Mouse (Mus musculus) heart, postnatal 0 days (tissue): ENCODE measurements around the gene Ccnb1ip1. TPM values are rescaled to one million over a fixed set of nuclear protein-coding genes. Genes with fewer than 3 reads are reported as not detected.

Experiments
- ATAC-seq: fragments of 200-750 bp; cut with Nextera tagmentation; 2 replicates; pipeline ENCODE4 v1.8.0; 2017; ENCODE audit warnings: low read depth, moderate number of reproducible peaks, moderate library complexity; ENCODE audit not compliant: insufficient read depth
- DNase-seq: peaks from one replicate; pipeline ENCODE4 v3.0.0-alpha.2; 2016; ENCODE audit warnings: low spot score
- H3K27ac ChIP-seq: fragments of 300-500 bp; sonication (generic); 2 replicates; pipeline ENCODE4 v1.5.1; 2014; ENCODE audit warnings: low read depth, mild to moderate bottlenecking
- H3K27me3 ChIP-seq: fragments of 300-500 bp; sonication (generic); 2 replicates; pipeline ENCODE4 v1.6.1; 2014; ENCODE audit warnings: low read length, mixed read lengths; ENCODE audit not compliant: control insufficient read depth, insufficient read depth
- H3K36me3 ChIP-seq: fragments of 300-500 bp; sonication (generic); replicated peaks from 2 replicates; pipeline ENCODE4 v1.6.1; 2014; ENCODE audit warnings: low read length, mixed read lengths; ENCODE audit not compliant: control insufficient read depth, insufficient read depth
- H3K4me1 ChIP-seq: fragments of 300-500 bp; sonication (generic); 2 replicates; pipeline ENCODE4 v1.6.1; 2014; ENCODE audit warnings: antibody characterized with exemption; ENCODE audit not compliant: control insufficient read depth, insufficient read depth
- H3K4me2 ChIP-seq: fragments of 300-500 bp; sonication (generic); 2 replicates; pipeline ENCODE4 v1.6.1; 2014; ENCODE audit warnings: low read depth, mild to moderate bottlenecking, low read length, moderate library complexity
- H3K4me3 ChIP-seq: fragments of 300-500 bp; sonication (generic); 2 replicates; pipeline ENCODE4 v1.5.1; 2014; ENCODE audit warnings: low read depth, low read length
- H3K9ac ChIP-seq: fragments of 300-500 bp; sonication (generic); replicated peaks from 2 replicates; pipeline ENCODE4 v1.6.1; 2014; ENCODE audit warnings: low read depth, low read length, mixed read lengths
- H3K9me3 ChIP-seq: fragments of 300-500 bp; sonication (generic); replicated peaks from 2 replicates; pipeline ENCODE4 v1.6.1; 2016; ENCODE audit warnings: low read length; ENCODE audit not compliant: control insufficient read depth
- CTCF ChIP-seq: IDR thresholded peaks from 2 replicates; pipeline ENCODE4 v1.5.1; 2016; ENCODE audit warnings: antibody characterized with exemption, control low read depth, low read depth
- EP300 ChIP-seq: IDR thresholded peaks from 2 replicates; pipeline ENCODE4 v1.6.1; 2016; ENCODE audit warnings: antibody characterized with exemption, low read depth
- WGBS: fragments of 180-500 bp; shearing (Covaris S2); extraction: QIAGEN DNeasy Blood & Tissue Kit; methylation state at CpG from one replicate; pipeline ENCODE4 v1.1.7; 2014; 5-methylcytosine and 5-hydroxymethylcytosine counted together
- polyA plus RNA-seq: library from polyadenylated mRNA; unstranded; fragments of >200 nt; fragmentation: Nextera tagmentation; extraction: Ambion mirVana; gene quantifications from 2 replicates; pipeline ENCODE4 v1.2.1, GENCODE M21; 2015
- total RNA-seq: library from RNA; depleted of rRNA; stranded (reverse); fragments of >200 nt; gene quantifications from 2 replicates; pipeline ENCODE4 v1.2.3, GENCODE M21; 2014; ENCODE audit warnings: low replicate concordance

Gene Ccnb1ip1
- total and polyA plus RNA-seq, 2 experiments from 2014 or later: not detected

DNA sequence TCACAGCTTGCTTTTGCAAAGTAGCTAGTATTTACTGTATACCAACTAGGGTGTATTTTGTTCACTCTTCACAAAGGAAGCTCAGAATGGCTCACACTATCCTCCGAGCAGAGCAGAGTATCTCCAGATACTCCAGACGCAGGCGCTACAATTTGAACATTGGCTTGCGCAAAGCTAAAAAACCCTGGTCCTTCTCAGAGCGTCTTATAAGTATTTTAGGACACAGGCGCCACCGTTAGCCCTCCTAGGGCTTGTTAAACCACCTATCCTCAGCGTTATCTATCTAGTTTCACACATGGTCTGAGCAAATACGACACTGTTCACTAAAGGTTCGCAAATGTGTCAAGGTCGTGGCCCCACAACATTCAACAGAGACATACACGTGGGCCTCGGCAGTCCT, 2.8 kb downstream of the Ccnb1ip1 start:
- H3K4me2 ChIP-seq: no peak overlapping the region
- ATAC-seq: no peak
- no peaks in the 10 kb centered on the region for H3K36me3 ChIP-seq
- H3K4me3 ChIP-seq: no peak overlapping the region
- 55% methylated on average over 13 of the region's 13 CpGs for WGBS
- no peaks in the 10 kb centered on the region for H3K9me3 ChIP-seq
- no peaks in the 10 kb centered on the region for H3K27me3 ChIP-seq
- no peak overlapping the region for H3K27ac ChIP-seq
- peaks cover 6% of the 10 kb centered on the region; the same call in 1 of the 2 replicates for H3K4me1 ChIP-seq
- no peak overlapping the region for H3K9ac ChIP-seq
- DNase-seq: no peak
- no peak for TF ChIP-seq EP300

DNA sequence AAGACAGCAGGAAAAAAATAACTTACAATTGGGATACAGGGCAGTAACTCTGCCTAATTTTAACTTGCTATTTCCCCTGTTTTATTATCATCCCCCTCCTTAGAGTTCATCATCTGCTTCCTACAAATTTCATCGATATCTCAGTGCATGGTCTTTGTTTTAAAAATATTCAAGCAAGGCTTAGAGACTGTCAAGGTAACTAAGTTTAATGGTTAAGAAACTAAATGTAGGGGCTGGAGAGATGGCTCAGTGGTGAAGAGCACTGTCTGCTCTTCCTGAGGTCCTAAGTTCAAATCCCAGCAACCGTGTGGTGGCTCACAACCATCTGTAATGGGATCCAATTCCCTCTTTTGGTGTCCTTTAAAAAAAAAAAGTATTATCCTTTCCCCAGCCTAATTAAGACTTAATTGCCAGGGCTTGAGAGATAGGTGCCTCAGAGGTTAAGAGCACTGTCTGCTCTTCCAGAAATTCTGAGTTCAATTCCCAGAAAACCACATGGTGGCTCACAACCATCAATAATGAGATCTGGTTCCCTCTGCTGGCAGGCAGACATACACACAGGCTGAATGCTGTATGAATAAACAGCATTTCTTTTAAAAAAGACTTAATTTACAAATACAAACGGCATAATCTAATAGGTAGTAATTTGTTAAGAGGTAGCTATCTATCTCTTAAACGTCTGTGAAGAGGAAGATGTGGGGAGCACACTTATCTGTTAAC, 4.5 kb downstream of the Ccnb1ip1 start:
- no peaks in the 10 kb centered on the region for H3K36me3 ChIP-seq
- H3K27ac ChIP-seq: no peak overlapping the region
- no peaks in the 10 kb centered on the region for H3K9me3 ChIP-seq
- H3K4me1 ChIP-seq: no peaks in the 10 kb centered on the region
- no peak overlapping the region for H3K4me2 ChIP-seq
- WGBS: 60% methylated on average over 4 of the region's 4 CpGs
- no peak for ATAC-seq
- no peak overlapping the region for H3K9ac ChIP-seq
- no peak for DNase-seq
- TF ChIP-seq CTCF (peak; percentile 48), EP300 (no peak)
- no peaks in the 10 kb centered on the region for H3K27me3 ChIP-seq
- no peak overlapping the region for H3K4me3 ChIP-seq

DNA sequence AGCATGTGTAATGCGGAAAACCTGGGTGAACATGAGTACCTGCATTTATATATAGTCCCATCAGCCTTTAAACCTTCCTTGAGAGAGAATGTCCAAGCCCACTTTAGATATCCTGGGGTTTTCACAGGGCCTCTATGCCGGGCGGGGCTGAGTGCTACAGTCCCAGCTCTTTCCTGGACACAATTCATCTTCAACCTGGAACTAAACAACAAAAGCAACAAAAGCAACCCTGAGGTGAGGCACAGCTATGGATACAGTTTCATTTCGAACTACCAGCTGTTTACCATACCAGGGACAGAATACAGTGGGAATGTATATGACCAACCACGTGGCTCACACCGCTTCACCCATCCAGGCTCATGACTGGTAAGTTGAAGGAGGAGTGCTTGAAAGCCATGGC, 5.1 kb downstream of the Ccnb1ip1 start:
- ATAC-seq (no peak), DNase-seq (no peak)
- Histone ChIP-seq H3K36me3 (no peaks in the 10 kb centered on the region), H3K9me3 (no peaks in the 10 kb centered on the region), H3K27me3 (no peaks in the 10 kb centered on the region), H3K9ac (no peak overlapping the region), H3K4me1 (no peaks in the 10 kb centered on the region), H3K4me3 (no peak overlapping the region), H3K4me2 (no peak overlapping the region), H3K27ac (no peak overlapping the region)
- WGBS: 86% methylated on average over 6 of the region's 6 CpGs
- no peak for TF ChIP-seq EP300
- TF ChIP-seq CTCF: no peak

DNA sequence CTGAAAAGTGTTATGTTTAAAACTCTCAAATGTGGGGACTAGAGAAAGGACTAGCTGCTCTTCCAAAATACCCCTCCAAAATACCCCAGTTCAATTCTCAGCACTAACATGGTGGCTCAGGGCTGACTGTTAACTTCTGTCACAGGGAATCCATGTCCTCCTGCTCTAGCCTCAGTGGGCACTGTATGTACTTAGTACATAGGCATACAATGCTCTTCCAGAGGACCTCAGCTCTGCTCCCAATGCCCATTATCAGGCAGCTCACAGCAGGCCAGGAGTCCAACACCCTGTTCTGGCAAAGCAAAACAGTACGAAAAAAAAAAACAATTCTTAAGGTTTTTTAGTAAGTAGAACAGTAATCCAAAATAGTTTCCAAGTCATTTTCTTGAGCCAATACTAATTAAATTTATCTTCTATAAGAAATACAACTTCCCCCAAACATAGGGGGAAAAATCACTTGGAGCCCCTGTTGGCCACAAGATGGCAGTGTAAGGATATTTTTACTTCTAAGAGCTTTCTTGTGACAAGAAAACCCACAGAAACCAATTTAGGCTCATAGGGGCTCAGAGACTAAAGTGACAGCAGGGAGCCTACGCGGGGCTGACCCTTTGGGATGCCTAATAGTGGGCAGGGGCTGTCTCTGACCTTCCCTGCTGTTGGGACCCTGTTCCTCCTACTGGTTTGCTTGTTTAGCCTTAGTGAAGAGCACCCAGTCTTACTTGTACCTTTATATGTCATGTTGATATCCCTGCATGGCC, 7.9 kb downstream of the Ccnb1ip1 start:
- TF ChIP-seq CTCF (peak; percentile 53), EP300 (no peak)
- WGBS: 8% methylated on average over 3 of the region's 3 CpGs

GRCm38 (mm10) chr14:50798512-50798911, 9.0 kb downstream of the Ccnb1ip1 start:
- Histone ChIP-seq H3K9me3 (no peaks in the 10 kb centered on the region), H3K4me3 (no peak overlapping the region), H3K27ac (no peak overlapping the region), H3K27me3 (no peaks in the 10 kb centered on the region), H3K36me3 (no peaks in the 10 kb centered on the region), H3K4me2 (no peak overlapping the region), H3K9ac (no peak overlapping the region), H3K4me1 (no peaks in the 10 kb centered on the region)
- 58% methylated on average over 2 of the region's 2 CpGs for WGBS
- no peak for DNase-seq
- ATAC-seq: no peak
- TF ChIP-seq CTCF (peak; percentile 28), EP300 (no peak)

More for the DNA sequence above, 7.9 kb downstream of the Ccnb1ip1 start:
- DNase-seq (peak; percentile 61), ATAC-seq (no peak)
- H3K9ac ChIP-seq: no peak overlapping the region
- H3K27ac ChIP-seq: no peak overlapping the region
- H3K36me3 ChIP-seq: no peaks in the 10 kb centered on the region
- no peak overlapping the region for H3K4me3 ChIP-seq
- H3K9me3 ChIP-seq: no peaks in the 10 kb centered on the region
- no peaks in the 10 kb centered on the region for H3K4me1 ChIP-seq
- H3K27me3 ChIP-seq: no peaks in the 10 kb centered on the region
- H3K4me2 ChIP-seq: no peak overlapping the region
